15 mouse cellular contexts compared by ENCODE assay signal in genomic region chr17:9145605-9146223, GRCm38 (mm10).
A peak's percentile ranks its signal among the peaks of the same experiment; 100 is the strongest.
DNase-seq lines count a peak whose midpoint lies in the region; ATAC-seq and TF ChIP-seq lines count a peak whose summit lies in the region.
"Had no signal": no experiment of that assay in that cellular context is flagged by ENCODE, and none has a peak within 500 bp of the region (broad histone marks: within the 10 kb centered on the region; RNA-seq: fewer than 3 reads in every experiment).

No protein-coding gene starts in this region.

- no peak overlapping the region for H3K27ac ChIP-seq in hindbrain, embryonic 11.5 days (ENCODE audit: low read depth, low read length)
- no peak overlapping the region for H3K27ac ChIP-seq in hindbrain, embryonic 10.5 days
- no peak overlapping the region for H3K27ac ChIP-seq in testis, adult 2 months (ENCODE audit: control insufficient read depth, insufficient read depth, low read depth, low read length)
- no peak overlapping the region for H3K27ac ChIP-seq in midbrain, embryonic 16.5 days (ENCODE audit: low read length)
- H3K27ac ChIP-seq: limb, embryonic 10.5 days had no signal

- H3K9me3 ChIP-seq in hindbrain, embryonic 11.5 days (ENCODE audit: control insufficient read depth, low read length) = no peaks in the 10 kb centered on the region
- H3K9me3 ChIP-seq in hindbrain, embryonic 10.5 days = no peaks in the 10 kb centered on the region
- H3K9me3 ChIP-seq in midbrain, embryonic 16.5 days (replicated peaks; ENCODE audit: control insufficient read depth, low read length, poor library complexity, severe bottlenecking) = no peaks in the 10 kb centered on the region
- H3K9me3 ChIP-seq: heart, embryonic 12.5 days; limb, embryonic 10.5 days had no signal

- 66% methylated on average over 6 of the region's 6 CpGs for WGBS in hindbrain, embryonic 11.5 days
- 70% methylated on average over 6 of the region's 6 CpGs for WGBS in hindbrain, embryonic 10.5 days
- WGBS in midbrain, embryonic 16.5 days = 69% methylated on average over 6 of the region's 6 CpGs

- no peak overlapping the region for H3K4me2 ChIP-seq in hindbrain, embryonic 11.5 days (replicated peaks; ENCODE audit: low read depth, low read length)
- H3K4me2 ChIP-seq in midbrain, embryonic 16.5 days (ENCODE audit: low read length) = no peak overlapping the region
- H3K4me2 ChIP-seq: heart, embryonic 12.5 days had no signal

- H3K36me3 ChIP-seq in hindbrain, embryonic 11.5 days (ENCODE audit: control insufficient read depth, insufficient read depth, low read length) = no peaks in the 10 kb centered on the region
- no peaks in the 10 kb centered on the region for H3K36me3 ChIP-seq in hindbrain, embryonic 10.5 days
- no peaks in the 10 kb centered on the region for H3K36me3 ChIP-seq in testis, adult 2 months (ENCODE audit: control insufficient read depth, insufficient read depth, low read length)
- H3K36me3 ChIP-seq in midbrain, embryonic 16.5 days (ENCODE audit: control insufficient read depth, insufficient read depth, low read length) = no peaks in the 10 kb centered on the region
- H3K36me3 ChIP-seq: heart, embryonic 12.5 days; limb, embryonic 10.5 days had no signal

- peak; percentile 11; the same call in 1 of the 2 replicates for TF ChIP-seq CTCF in testis, adult 2 months (IDR thresholded peaks at IDR 0.05; ENCODE audit: control insufficient read depth, insufficient read depth, insufficient replicate concordance, low read depth, low read length)

- DNase-seq in hindbrain, embryonic 11.5 days (ENCODE audit: low spot score) = peak; percentile 14
- no peak for DNase-seq in hindbrain, embryonic 10.5 days (ENCODE audit: low spot score)
- no peak for DNase-seq in testis, postnatal 10 days (ENCODE audit: low spot score)
- peak; percentile 55 for DNase-seq in R1 (ENCODE audit: low read depth, low spot score)
- DNase-seq in retina, postnatal 1 day = peak; percentile 11
- DNase-seq: cerebellum, postnatal 36 days; lung, postnatal 14 days; spleen, adult 18-20 months; thymus, postnatal 25 days had no signal

- H3K4me1 ChIP-seq in hindbrain, embryonic 11.5 days (replicated peaks; ENCODE audit: control insufficient read depth, insufficient read depth, low read length) = no peaks in the 10 kb centered on the region
- H3K4me1 ChIP-seq in hindbrain, embryonic 10.5 days (replicated peaks) = no peaks in the 10 kb centered on the region
- no peaks in the 10 kb centered on the region for H3K4me1 ChIP-seq in testis, adult 2 months (ENCODE audit: control insufficient read depth, insufficient read depth, low read length)
- no peaks in the 10 kb centered on the region for H3K4me1 ChIP-seq in midbrain, embryonic 16.5 days (ENCODE audit: control insufficient read depth, insufficient read depth, low read length)
- H3K4me1 ChIP-seq: heart, embryonic 12.5 days; limb, embryonic 10.5 days had no signal

- H3K4me3 ChIP-seq in hindbrain, embryonic 11.5 days (ENCODE audit: low read depth, low read length) = no peak overlapping the region
- H3K4me3 ChIP-seq in hindbrain, embryonic 10.5 days = no peak overlapping the region
- H3K4me3 ChIP-seq in testis, adult 2 months (ENCODE audit: control insufficient read depth, low read depth, low read length) = no peak overlapping the region
- H3K4me3 ChIP-seq in midbrain, embryonic 16.5 days (ENCODE audit: low read depth, low read length) = no peak overlapping the region
- H3K4me3 ChIP-seq: erythroblast, embryonic 14.5 days; heart, embryonic 12.5 days; limb, embryonic 10.5 days had no signal

- ATAC-seq in hindbrain, embryonic 11.5 days (ENCODE audit: low FRiP score) = no peak
- no peak for ATAC-seq in activated CD4-positive, CD25-positive, alpha-beta regulatory T cell, adult 4 months
- ATAC-seq in midbrain, embryonic 16.5 days = no peak

- H3K9ac ChIP-seq in hindbrain, embryonic 11.5 days (ENCODE audit: low read depth, low read length) = no peak overlapping the region
- H3K9ac ChIP-seq in midbrain, embryonic 16.5 days (ENCODE audit: low read depth, low read length) = no peak overlapping the region
- H3K9ac ChIP-seq: heart, embryonic 12.5 days had no signal

- H3K27me3 ChIP-seq in hindbrain, embryonic 11.5 days (ENCODE audit: control insufficient read depth, insufficient read depth, low read length) = no peaks in the 10 kb centered on the region
- H3K27me3 ChIP-seq in hindbrain, embryonic 10.5 days (ENCODE audit: insufficient read depth, poor library complexity, severe bottlenecking) = no peaks in the 10 kb centered on the region
- no peaks in the 10 kb centered on the region for H3K27me3 ChIP-seq in testis, adult 2 months (ENCODE audit: control insufficient read depth, insufficient read depth, low read length)
- no peaks in the 10 kb centered on the region for H3K27me3 ChIP-seq in midbrain, embryonic 16.5 days (ENCODE audit: control insufficient read depth, insufficient read depth, low read depth, low read length)
- H3K27me3 ChIP-seq: heart, embryonic 12.5 days had no signal

- no peak for TF ChIP-seq POLR2A in testis, adult 2 months (IDR thresholded peaks at IDR 0.05; ENCODE audit: control insufficient read depth, low read depth, low read length)

Comparison
In these comparisons a context has a peak if more than half of its experiments do, and no peak if none do; other contexts are left out.
1. DNase-seq: peak in hindbrain, embryonic 11.5 days (single experiment), R1 (single experiment) and retina, postnatal 1 day (single experiment); none in hindbrain, embryonic 10.5 days (single experiment) and testis, postnatal 10 days (single experiment).